Mouse (Mus musculus): ENCODE measurements around the gene Gpr87. TPM values are rescaled to one million over a fixed set of nuclear protein-coding genes. Genes with fewer than 3 reads are reported as not detected.

Gene Gpr87
- polyA plus RNA-seq, 1 experiment from 2014 or later, result not detected

- H3K9me3 ChIP-seq (ENCODE audit: control insufficient read depth, low read length), result no peaks in the 10 kb centered on the region
- no peaks in the 10 kb centered on the region for H3K36me3 ChIP-seq (ENCODE audit: control insufficient read depth, insufficient read depth)
- WGBS, result 92% methylated on average over 10 of the region's 10 CpGs
- H3K9ac ChIP-seq (replicated peaks; ENCODE audit: low read depth, low read length), result no peak overlapping the region
- no peak overlapping the region for H3K4me2 ChIP-seq (ENCODE audit: low read length)
- H3K27ac ChIP-seq (ENCODE audit: low read length), result no peak overlapping the region
- no peaks in the 10 kb centered on the region for H3K4me1 ChIP-seq (replicated peaks; ENCODE audit: control insufficient read depth, insufficient read depth, low read length)
- ATAC-seq, result no peak
- H3K4me3 ChIP-seq (replicated peaks; ENCODE audit: low read length), result no peak overlapping the region
- no peaks in the 10 kb centered on the region for H3K27me3 ChIP-seq (replicated peaks; ENCODE audit: control insufficient read depth, insufficient read depth, low read length)
Observed at GRCm38 (mm10) chr3:59217211-59217610, 22.3 kb upstream of the Gpr87 start.

- H3K4me2 ChIP-seq (ENCODE audit: low read length), result no peak overlapping the region
- H3K4me3 ChIP-seq (replicated peaks; ENCODE audit: low read length), result no peak overlapping the region
- no peaks in the 10 kb centered on the region for H3K9me3 ChIP-seq (ENCODE audit: control insufficient read depth, low read length)
- no peak overlapping the region for H3K9ac ChIP-seq (replicated peaks; ENCODE audit: low read depth, low read length)
- no peaks in the 10 kb centered on the region for H3K4me1 ChIP-seq (replicated peaks; ENCODE audit: control insufficient read depth, insufficient read depth, low read length)
- no peaks in the 10 kb centered on the region for H3K36me3 ChIP-seq (ENCODE audit: control insufficient read depth, insufficient read depth)
- ATAC-seq, result no peak
- no peaks in the 10 kb centered on the region for H3K27me3 ChIP-seq (replicated peaks; ENCODE audit: control insufficient read depth, insufficient read depth, low read length)
- H3K27ac ChIP-seq (ENCODE audit: low read length), result no peak overlapping the region
Observed at GRCm38 (mm10) chr3:59212404-59212803, 17.5 kb upstream of the Gpr87 start.

- ATAC-seq, result no peak
- WGBS, result 90% methylated on average over 8 of the region's 8 CpGs
- H3K4me2 ChIP-seq (ENCODE audit: low read length), result no peak overlapping the region
Observed at GRCm38 (mm10) chr3:59211784-59212183, 16.9 kb upstream of the Gpr87 start.

GRCm38 (mm10) chr3:59210727-59211126 is 15.8 kb upstream of the Gpr87 start, which contains the start of gene P2ry13:
Gene P2ry13 (minus strand): TSS chr3:59210882.
- Histone ChIP-seq H3K9me3 (ENCODE audit: control insufficient read depth, low read length) (no peaks in the 10 kb centered on the region), H3K27me3 (replicated peaks; ENCODE audit: control insufficient read depth, insufficient read depth, low read length) (no peaks in the 10 kb centered on the region), H3K4me2 (ENCODE audit: low read length) (no peak within 1 kb of the TSS), H3K4me1 (replicated peaks; ENCODE audit: control insufficient read depth, insufficient read depth, low read length) (no peaks in the 10 kb centered on the region), H3K4me3 (replicated peaks; ENCODE audit: low read length) (no peak within 1 kb of the TSS), H3K9ac (replicated peaks; ENCODE audit: low read depth, low read length) (no peak within 1 kb of the TSS), H3K36me3 (ENCODE audit: control insufficient read depth, insufficient read depth) (no peaks in the 10 kb centered on the region), H3K27ac (ENCODE audit: low read length) (no peak within 1 kb of the TSS)
- WGBS, result 95% methylated on average over 6 of the region's 6 CpGs
- no peak for ATAC-seq

More at GRCm38 (mm10) chr3:59211784-59212183, 16.9 kb upstream of the Gpr87 start:
- Histone ChIP-seq H3K9me3 (ENCODE audit: control insufficient read depth, low read length) (no peaks in the 10 kb centered on the region), H3K4me3 (replicated peaks; ENCODE audit: low read length) (no peak overlapping the region), H3K27me3 (replicated peaks; ENCODE audit: control insufficient read depth, insufficient read depth, low read length) (no peaks in the 10 kb centered on the region), H3K36me3 (ENCODE audit: control insufficient read depth, insufficient read depth) (no peaks in the 10 kb centered on the region), H3K27ac (ENCODE audit: low read length) (no peak overlapping the region), H3K9ac (replicated peaks; ENCODE audit: low read depth, low read length) (no peak overlapping the region), H3K4me1 (replicated peaks; ENCODE audit: control insufficient read depth, insufficient read depth, low read length) (no peaks in the 10 kb centered on the region)

- no peak overlapping the region for H3K4me3 ChIP-seq (replicated peaks; ENCODE audit: low read length)
- H3K4me1 ChIP-seq (replicated peaks; ENCODE audit: control insufficient read depth, insufficient read depth, low read length), result no peaks in the 10 kb centered on the region
- 74% methylated on average over 8 of the region's 8 CpGs for whole genome bisulfite sequencing
- ATAC-seq, result no peak
- no peaks in the 10 kb centered on the region for H3K9me3 ChIP-seq (ENCODE audit: control insufficient read depth, low read length)
- H3K9ac ChIP-seq (replicated peaks; ENCODE audit: low read depth, low read length), result no peak overlapping the region
- no peak overlapping the region for H3K4me2 ChIP-seq (ENCODE audit: low read length)
- no peaks in the 10 kb centered on the region for H3K36me3 ChIP-seq (ENCODE audit: control insufficient read depth, insufficient read depth)
- H3K27ac ChIP-seq (ENCODE audit: low read length), result no peak overlapping the region
- no peaks in the 10 kb centered on the region for H3K27me3 ChIP-seq (replicated peaks; ENCODE audit: control insufficient read depth, insufficient read depth, low read length)
Observed at GRCm38 (mm10) chr3:59210089-59210488, 15.2 kb upstream of the Gpr87 start.

- H3K4me3 ChIP-seq (replicated peaks; ENCODE audit: low read length), result no peak overlapping the region
- no peaks in the 10 kb centered on the region for H3K27me3 ChIP-seq (replicated peaks; ENCODE audit: control insufficient read depth, insufficient read depth, low read length)
- peak; percentile 80 for ATAC-seq
- H3K36me3 ChIP-seq (ENCODE audit: control insufficient read depth, insufficient read depth), result no peaks in the 10 kb centered on the region
- H3K4me2 ChIP-seq (ENCODE audit: low read length), result no peak overlapping the region
- H3K4me1 ChIP-seq (replicated peaks; ENCODE audit: control insufficient read depth, insufficient read depth, low read length), result no peaks in the 10 kb centered on the region
- H3K27ac ChIP-seq (ENCODE audit: low read length), result no peak overlapping the region
- H3K9me3 ChIP-seq (ENCODE audit: control insufficient read depth, low read length), result no peaks in the 10 kb centered on the region
- H3K9ac ChIP-seq (replicated peaks; ENCODE audit: low read depth, low read length), result no peak overlapping the region
- 65% methylated on average over 4 of the region's 4 CpGs for WGBS
Observed at GRCm38 (mm10) chr3:59208650-59209548, 14.0 kb upstream of the Gpr87 start.

- Histone ChIP-seq H3K27ac (ENCODE audit: low read length) (no peak overlapping the region), H3K27me3 (replicated peaks; ENCODE audit: control insufficient read depth, insufficient read depth, low read length) (no peaks in the 10 kb centered on the region), H3K36me3 (ENCODE audit: control insufficient read depth, insufficient read depth) (no peaks in the 10 kb centered on the region), H3K9ac (replicated peaks; ENCODE audit: low read depth, low read length) (no peak overlapping the region), H3K4me2 (ENCODE audit: low read length) (no peak overlapping the region), H3K9me3 (ENCODE audit: control insufficient read depth, low read length) (no peaks in the 10 kb centered on the region), H3K4me3 (replicated peaks; ENCODE audit: low read length) (no peak overlapping the region), H3K4me1 (replicated peaks; ENCODE audit: control insufficient read depth, insufficient read depth, low read length) (no peaks in the 10 kb centered on the region)
- no peak for ATAC-seq
- WGBS, result 68% methylated on average over 4 of the region's 4 CpGs
Observed at GRCm38 (mm10) chr3:59205941-59206340, 11.0 kb upstream of the Gpr87 start.

- Histone ChIP-seq H3K9ac (replicated peaks; ENCODE audit: low read depth, low read length) (no peak overlapping the region), H3K4me3 (replicated peaks; ENCODE audit: low read length) (no peak overlapping the region), H3K4me1 (replicated peaks; ENCODE audit: control insufficient read depth, insufficient read depth, low read length) (no peaks in the 10 kb centered on the region), H3K4me2 (ENCODE audit: low read length) (no peak overlapping the region), H3K27me3 (replicated peaks; ENCODE audit: control insufficient read depth, insufficient read depth, low read length) (no peaks in the 10 kb centered on the region), H3K36me3 (ENCODE audit: control insufficient read depth, insufficient read depth) (no peaks in the 10 kb centered on the region), H3K9me3 (ENCODE audit: control insufficient read depth, low read length) (no peaks in the 10 kb centered on the region), H3K27ac (ENCODE audit: low read length) (no peak overlapping the region)
- ATAC-seq, result 0 out of 2 replicates have a peak, but pooled peaks have one; percentile 16
- WGBS, result 52% methylated on average over 11 of the region's 11 CpGs
Observed at GRCm38 (mm10) chr3:59204719-59205503, 10.0 kb upstream of the Gpr87 start.

- no peaks in the 10 kb centered on the region for H3K9me3 ChIP-seq (ENCODE audit: control insufficient read depth, low read length)
- no peak overlapping the region for H3K9ac ChIP-seq (replicated peaks; ENCODE audit: low read depth, low read length)
- ATAC-seq, result no peak
- H3K27ac ChIP-seq (ENCODE audit: low read length), result no peak overlapping the region
- no peaks in the 10 kb centered on the region for H3K4me1 ChIP-seq (replicated peaks; ENCODE audit: control insufficient read depth, insufficient read depth, low read length)
- no peak overlapping the region for H3K4me3 ChIP-seq (replicated peaks; ENCODE audit: low read length)
- 80% methylated on average over 8 of the region's 8 CpGs for WGBS
- no peaks in the 10 kb centered on the region for H3K36me3 ChIP-seq (ENCODE audit: control insufficient read depth, insufficient read depth)
- H3K27me3 ChIP-seq (replicated peaks; ENCODE audit: control insufficient read depth, insufficient read depth, low read length), result no peaks in the 10 kb centered on the region
- H3K4me2 ChIP-seq (ENCODE audit: low read length), result no peak overlapping the region
Observed at GRCm38 (mm10) chr3:59203802-59204520, 9.1 kb upstream of the Gpr87 start.
